In genomic region chr19:32222083-32222482, GRCm38 (mm10) we compare ENCODE assay signal across 20 mouse cellular contexts.
DNase-seq lines count a peak whose midpoint lies in the region; ATAC-seq and TF ChIP-seq lines count a peak whose summit lies in the region.
"Had no signal": no experiment of that assay in that cellular context is flagged by ENCODE, and none has a peak within 500 bp of the region (broad histone marks: within the 10 kb centered on the region; RNA-seq: fewer than 3 reads in every experiment).

No protein-coding gene starts in this region.

- WGBS in heart, embryonic 10.5 days, result 87% methylated on average over 11 of the region's 11 CpGs
- 85% methylated on average over 11 of the region's 11 CpGs for WGBS in stomach, embryonic 15.5 days
- WGBS in stomach, postnatal 0 days, result 91% methylated on average over 11 of the region's 11 CpGs
- WGBS in liver, embryonic 13.5 days (ENCODE audit: insufficient replicate concordance), result 31% methylated on average over 11 of the region's 11 CpGs
- 93% methylated on average over 11 of the region's 11 CpGs for WGBS in stomach, embryonic 16.5 days

- H3K4me2 ChIP-seq in stomach, embryonic 15.5 days, result no peak overlapping the region
- H3K4me2 ChIP-seq in stomach, postnatal 0 days (replicated peaks; ENCODE audit: low read depth), result no peak overlapping the region
- H3K4me2 ChIP-seq in liver, embryonic 13.5 days, result peak overlapping the region; percentile 47
- no peak overlapping the region for H3K4me2 ChIP-seq in stomach, embryonic 16.5 days (ENCODE audit: low read depth, low read length)
- H3K4me2 ChIP-seq: embryonic facial prominence, embryonic 13.5 days; midbrain, embryonic 11.5 days; neural tube, embryonic 12.5 days had no signal

- no peaks in the 10 kb centered on the region for H3K9me3 ChIP-seq in heart, embryonic 10.5 days
- no peaks in the 10 kb centered on the region for H3K9me3 ChIP-seq in stomach, embryonic 15.5 days
- H3K9me3 ChIP-seq in stomach, postnatal 0 days (ENCODE audit: control insufficient read depth, low read length), result no peaks in the 10 kb centered on the region
- H3K9me3 ChIP-seq in liver, embryonic 13.5 days (replicated peaks), result no peaks in the 10 kb centered on the region
- no peaks in the 10 kb centered on the region for H3K9me3 ChIP-seq in stomach, embryonic 16.5 days (replicated peaks; ENCODE audit: control insufficient read depth, low read length)
- H3K9me3 ChIP-seq: embryonic facial prominence, embryonic 13.5 days; forebrain, embryonic 10.5 days; hindbrain, embryonic 10.5 days; neural tube, embryonic 12.5 days had no signal

- no peaks in the 10 kb centered on the region for H3K4me1 ChIP-seq in heart, embryonic 10.5 days
- no peaks in the 10 kb centered on the region for H3K4me1 ChIP-seq in stomach, embryonic 15.5 days
- no peaks in the 10 kb centered on the region for H3K4me1 ChIP-seq in stomach, postnatal 0 days (replicated peaks; ENCODE audit: control insufficient read depth, insufficient read depth)
- H3K4me1 ChIP-seq in liver, embryonic 13.5 days (replicated peaks), result peaks cover 62% of the 10 kb centered on the region
- no peaks in the 10 kb centered on the region for H3K4me1 ChIP-seq in stomach, embryonic 16.5 days (ENCODE audit: control insufficient read depth, insufficient read depth, low read length)
- H3K4me1 ChIP-seq: embryonic facial prominence, embryonic 13.5 days; neural tube, embryonic 12.5 days had no signal

- peak; percentile 84; the same call in 1 of the 2 replicates for ATAC-seq in stomach, embryonic 15.5 days (ENCODE audit: insufficient read depth, low FRiP score, low read depth)
- no peak for ATAC-seq in stomach, postnatal 0 days (ENCODE audit: low FRiP score, low TSS enrichment)
- peak; percentile 99 for ATAC-seq in liver, embryonic 13.5 days (ENCODE audit: low read depth)
- peak; percentile 40; the same call in 1 of the 2 replicates for ATAC-seq in stomach, embryonic 16.5 days (ENCODE audit: insufficient read depth, low FRiP score)
- ATAC-seq: activated CD4-positive, CD25-positive, alpha-beta regulatory T cell, adult 4 months had no signal

- DNase-seq in heart, adult 11 months, result peak; percentile 92
- DNase-seq in heart, embryonic 10.5 days (ENCODE audit: low spot score), result no peak
- no peak for DNase-seq in stomach, postnatal 0 days (ENCODE audit: low spot score)
- DNase-seq in liver, embryonic 13.5 days, result peak; percentile 77
- no peak for DNase-seq in adrenal gland, postnatal 10 days
- DNase-seq in kidney, adult 18-20 months, result no peak
- DNase-seq: adrenal gland, postnatal 14 days; cerebellum, adult 9-10 months; kidney, adult 9 months; kidney, postnatal 25 days; lung, adult 2 months; spleen, adult 18-20 months had no signal

- H3K4me3 ChIP-seq in heart, embryonic 10.5 days, result no peak overlapping the region
- H3K4me3 ChIP-seq in stomach, embryonic 15.5 days (replicated peaks), result no peak overlapping the region
- no peak overlapping the region for H3K4me3 ChIP-seq in stomach, postnatal 0 days (ENCODE audit: low read depth, low read length)
- H3K4me3 ChIP-seq in liver, embryonic 13.5 days (replicated peaks), result no peak overlapping the region
- H3K4me3 ChIP-seq in stomach, embryonic 16.5 days (replicated peaks; ENCODE audit: low read length), result no peak overlapping the region
- H3K4me3 ChIP-seq: embryonic facial prominence, embryonic 13.5 days; forebrain, embryonic 10.5 days; hindbrain, embryonic 10.5 days; neural tube, embryonic 12.5 days had no signal

- no peak overlapping the region for H3K9ac ChIP-seq in stomach, embryonic 15.5 days
- no peak overlapping the region for H3K9ac ChIP-seq in stomach, postnatal 0 days (ENCODE audit: low read length)
- peak overlapping the region; percentile 58 for H3K9ac ChIP-seq in liver, embryonic 13.5 days
- no peak overlapping the region for H3K9ac ChIP-seq in stomach, embryonic 16.5 days (ENCODE audit: low read length)
- H3K9ac ChIP-seq: embryonic facial prominence, embryonic 13.5 days; neural tube, embryonic 12.5 days had no signal

- TF ChIP-seq EP300 in stomach, postnatal 0 days (optimal IDR thresholded peaks at IDR 0.05), result no peak

- H3K36me3 ChIP-seq in heart, embryonic 10.5 days, result peaks cover 13% of the 10 kb centered on the region; the same call in 1 of the 2 replicates
- H3K36me3 ChIP-seq in stomach, embryonic 15.5 days, result 0 out of 2 replicates have a peak, but pooled peaks cover 5% of the 10 kb centered on the region
- no peaks in the 10 kb centered on the region for H3K36me3 ChIP-seq in stomach, postnatal 0 days (ENCODE audit: control insufficient read depth, insufficient read depth, low read length)
- peaks cover 54% of the 10 kb centered on the region for H3K36me3 ChIP-seq in liver, embryonic 13.5 days
- no peaks in the 10 kb centered on the region for H3K36me3 ChIP-seq in stomach, embryonic 16.5 days (ENCODE audit: control insufficient read depth, insufficient read depth, low read length)
- H3K36me3 ChIP-seq: embryonic facial prominence, embryonic 13.5 days; neural tube, embryonic 12.5 days had no signal

- H3K27ac ChIP-seq in heart, embryonic 10.5 days, result no peak overlapping the region
- no peak overlapping the region for H3K27ac ChIP-seq in stomach, embryonic 15.5 days
- H3K27ac ChIP-seq in stomach, postnatal 0 days (replicated peaks), result no peak overlapping the region
- H3K27ac ChIP-seq in liver, embryonic 13.5 days, result peak overlapping the region; percentile 85
- H3K27ac ChIP-seq in stomach, embryonic 16.5 days (ENCODE audit: low read length), result no peak overlapping the region
- H3K27ac ChIP-seq: embryonic facial prominence, embryonic 13.5 days; forebrain, embryonic 10.5 days; hindbrain, embryonic 10.5 days; neural tube, embryonic 12.5 days had no signal

- no peak for TF ChIP-seq CTCF in stomach, postnatal 0 days (IDR thresholded peaks at IDR 0.05; ENCODE audit: low read depth)

- H3K27me3 ChIP-seq in heart, embryonic 10.5 days (ENCODE audit: insufficient read depth, poor library complexity, severe bottlenecking), result no peaks in the 10 kb centered on the region
- H3K27me3 ChIP-seq in stomach, embryonic 15.5 days (replicated peaks), result no peaks in the 10 kb centered on the region
- H3K27me3 ChIP-seq in stomach, postnatal 0 days (ENCODE audit: control insufficient read depth, insufficient read depth, low read length), result no peaks in the 10 kb centered on the region
- no peaks in the 10 kb centered on the region for H3K27me3 ChIP-seq in liver, embryonic 13.5 days
- no peaks in the 10 kb centered on the region for H3K27me3 ChIP-seq in stomach, embryonic 16.5 days (ENCODE audit: control insufficient read depth, insufficient read depth, low read length)
- H3K27me3 ChIP-seq: embryonic facial prominence, embryonic 13.5 days; neural tube, embryonic 12.5 days had no signal

Comparison
In these comparisons a context has a peak if more than half of its experiments do, and no peak if none do; other contexts are left out.
1. DNase-seq: peak in heart, adult 11 months (single experiment) and liver, embryonic 13.5 days (single experiment); none in heart, embryonic 10.5 days (single experiment), stomach, postnatal 0 days (single experiment), adrenal gland, postnatal 10 days (single experiment) and kidney, adult 18-20 months (single experiment).